Mouse (Mus musculus) liver, adult 2 months (tissue): ENCODE data around the gene Gm20388. TPM values are rescaled to one million over a fixed set of nuclear protein-coding genes. Genes with fewer than 3 reads are reported as not detected.

ENCODE experiments used
- DNase-seq: peaks from one replicate; pipeline ENCODE4 v3.0.0-alpha.2; 2011; ENCODE audit warnings: low read depth, low spot score; ENCODE audit errors: extremely low read depth
- H3K27ac ChIP-seq: fragments of 200-500 bp; replicated peaks from 2 replicates; pipeline ENCODE4 v1.5.1; 2012; ENCODE audit warnings: low read depth, mild to moderate bottlenecking, control low read depth, inconsistent platforms, low read length; ENCODE audit not compliant: insufficient read depth
- H3K27me3 ChIP-seq: fragments of 200-500 bp; 2 replicates; pipeline ENCODE4 v1.6.1; 2012; ENCODE audit warnings: mild to moderate bottlenecking, moderate library complexity, low read length, inconsistent platforms; ENCODE audit not compliant: control insufficient read depth, insufficient read depth
- H3K36me3 ChIP-seq: fragments of 200-500 bp; 2 replicates; pipeline ENCODE4 v1.6.1; 2012; ENCODE audit warnings: low read length, inconsistent platforms; ENCODE audit not compliant: control insufficient read depth, insufficient read depth
- H3K4me1 ChIP-seq: fragments of 200-500 bp; 2 replicates; pipeline ENCODE4 v1.6.1; 2011; ENCODE audit warnings: low read length; ENCODE audit not compliant: control insufficient read depth, insufficient read depth
- H3K4me3 ChIP-seq: fragments of 200-500 bp; 2 replicates; pipeline ENCODE4 v1.5.1; 2011; ENCODE audit warnings: low read depth, mild to moderate bottlenecking, control low read depth, low read length, moderate library complexity; ENCODE audit not compliant: insufficient read depth
- H3K79me2 ChIP-seq: fragments of 200-500 bp; 2 replicates; pipeline ENCODE4 v1.6.1; 2012; ENCODE audit warnings: inconsistent platforms, mild to moderate bottlenecking, low read length, moderate library complexity; ENCODE audit not compliant: control insufficient read depth, insufficient read depth
- H3K9ac ChIP-seq: fragments of 200-500 bp; 2 replicates; pipeline ENCODE4 v1.6.1; 2012; ENCODE audit warnings: low read depth, mild to moderate bottlenecking, control low read depth, inconsistent platforms, low read length
- CTCF ChIP-seq: fragments of 200-500 bp; IDR thresholded peaks from 2 replicates; pipeline ENCODE4 v1.5.1; 2011; ENCODE audit warnings: low read depth, low read length, control low read depth
- POLR2A ChIP-seq: fragments of 200-500 bp; IDR thresholded peaks from 2 replicates; pipeline ENCODE4 v1.6.1; 2011; ENCODE audit warnings: low read length, control low read depth; ENCODE audit not compliant: insufficient read depth; ENCODE audit errors: extremely low read depth
- WGBS: fragments of 180-500 bp; shearing (Covaris S2); methylation state at CpG from one replicate; pipeline ENCODE4 v1.1.7; 2018; 5-methylcytosine and 5-hydroxymethylcytosine counted together
- polyA plus RNA-seq: library from polyadenylated mRNA; depleted of rRNA; stranded (reverse); fragments of >200 nt; gene quantifications from 2 replicates; pipeline ENCODE4 v1.2.3, GENCODE M21; 2012
- total RNA-seq: library from RNA; depleted of rRNA; stranded (reverse); fragments of >200 nt; gene quantifications from 2 replicates; pipeline ENCODE4 v1.2.3, GENCODE M21; 2014

Gm20388 gene
- total and polyA plus RNA-seq, 2 experiments = 6.4 to 19.9 TPM

DNA sequence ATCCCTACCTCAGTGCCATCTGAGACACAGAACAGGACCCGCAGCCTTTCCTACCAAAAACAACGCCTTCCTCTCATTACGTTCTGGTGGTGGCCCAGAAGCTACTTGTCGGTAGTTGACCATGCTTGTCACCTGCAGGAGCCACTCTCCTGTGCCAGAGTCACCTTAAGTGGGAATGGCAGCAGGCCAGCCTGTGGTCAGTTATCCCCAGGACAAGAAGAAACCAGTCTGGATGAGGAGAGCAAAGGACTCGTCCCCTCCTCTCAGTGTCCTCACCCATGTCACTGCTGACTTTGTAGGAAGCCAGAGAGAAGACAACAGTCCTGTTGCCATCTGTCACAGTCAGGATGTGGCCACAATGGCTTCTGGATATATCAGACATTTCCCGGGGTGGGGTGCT, 2906.3 kb downstream of the Gm20388 start:
- H3K79me2 ChIP-seq = no peaks in the 10 kb centered on the region
- no peak overlapping the region for H3K4me3 ChIP-seq
- H3K4me1 ChIP-seq = no peaks in the 10 kb centered on the region
- TF ChIP-seq CTCF (no peak), POLR2A (no peak)
- H3K9ac ChIP-seq = no peak overlapping the region
- DNase-seq = no peak
- no peak overlapping the region for H3K27ac ChIP-seq
- H3K36me3 ChIP-seq = no peaks in the 10 kb centered on the region
- no peaks in the 10 kb centered on the region for H3K27me3 ChIP-seq
- WGBS = 93% methylated on average over 6 of the region's 6 CpGs

DNA sequence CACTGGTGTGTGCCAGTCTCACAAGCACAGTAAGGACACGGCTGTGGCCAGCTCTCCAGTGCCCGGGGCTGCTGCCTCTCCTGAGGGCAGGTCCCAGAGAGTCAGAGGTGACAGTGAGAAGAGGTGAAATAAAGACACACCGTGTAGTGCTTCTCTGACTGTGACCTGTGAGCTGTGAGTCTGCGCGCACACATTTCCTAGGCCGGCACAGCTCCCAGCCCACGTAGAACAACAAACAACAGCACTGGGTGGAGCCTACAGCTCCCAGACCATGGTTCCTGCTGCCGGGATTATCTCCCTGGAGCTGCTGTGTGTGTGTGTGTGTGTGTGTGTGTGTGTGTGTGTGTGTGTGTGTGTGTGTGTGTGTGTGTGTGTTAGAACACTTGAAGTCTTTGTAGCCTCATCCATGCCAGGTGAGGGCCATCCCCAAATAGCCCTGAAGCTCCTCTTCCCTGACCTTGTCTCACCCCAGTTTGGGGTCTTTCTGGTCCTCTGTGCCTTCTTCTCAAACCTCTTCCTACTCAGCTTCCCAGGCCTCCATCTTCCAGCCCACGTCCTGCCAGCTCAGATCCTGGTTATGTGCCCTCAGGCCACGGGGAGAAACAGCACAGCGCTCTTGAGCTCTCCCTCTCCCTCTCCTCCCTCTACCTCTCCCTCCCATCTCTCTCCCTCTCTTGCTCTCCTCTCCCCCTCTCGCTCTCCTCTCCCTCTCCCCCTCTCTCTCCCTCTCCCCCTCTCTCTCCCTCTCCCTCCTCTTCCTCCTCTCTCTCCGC, 2907.3 kb downstream of the Gm20388 start:
- Histone ChIP-seq H3K36me3 (no peaks in the 10 kb centered on the region), H3K27me3 (no peaks in the 10 kb centered on the region), H3K4me3 (no peak overlapping the region), H3K4me1 (no peaks in the 10 kb centered on the region), H3K79me2 (no peaks in the 10 kb centered on the region), H3K9ac (no peak overlapping the region), H3K27ac (no peak overlapping the region)
- DNase-seq = no peak
- TF ChIP-seq CTCF (no peak), POLR2A (no peak)
- WGBS = 59% methylated on average over 13 of the region's 13 CpGs

DNA sequence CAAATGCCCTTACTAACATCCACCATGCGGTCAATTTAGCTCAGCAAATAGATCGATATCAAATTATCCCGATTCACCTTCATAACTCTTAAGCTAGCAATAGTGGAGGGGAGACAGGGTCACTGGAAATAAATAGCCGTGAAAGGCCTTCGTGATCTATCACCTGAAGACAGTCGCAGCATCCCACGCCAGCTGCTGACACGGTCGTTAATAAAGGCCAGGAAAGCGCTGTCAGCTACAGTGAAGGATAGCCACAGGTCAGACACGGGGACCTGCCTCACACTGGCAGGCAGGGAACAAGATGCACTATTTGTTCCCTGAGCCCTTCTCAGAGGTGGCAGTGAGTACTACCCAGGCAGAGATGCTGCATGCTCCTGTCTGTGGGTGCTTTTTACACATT, 2909.1 kb downstream of the Gm20388 start:
- H3K27ac ChIP-seq = no peak overlapping the region
- H3K4me3 ChIP-seq = no peak overlapping the region
- H3K27me3 ChIP-seq = no peaks in the 10 kb centered on the region
- no peaks in the 10 kb centered on the region for H3K79me2 ChIP-seq
- H3K9ac ChIP-seq = no peak overlapping the region
- no peaks in the 10 kb centered on the region for H3K36me3 ChIP-seq
- WGBS = 78% methylated on average over 11 of the region's 11 CpGs
- no peak for TF ChIP-seq CTCF
- no peak for TF ChIP-seq POLR2A
- DNase-seq = no peak
- no peaks in the 10 kb centered on the region for H3K4me1 ChIP-seq

- H3K79me2 ChIP-seq = no peaks in the 10 kb centered on the region
- no peak overlapping the region for H3K27ac ChIP-seq
- H3K36me3 ChIP-seq = no peaks in the 10 kb centered on the region
- DNase-seq = no peak
- no peak overlapping the region for H3K9ac ChIP-seq
- 72% methylated on average over 5 of the region's 5 CpGs for WGBS
- H3K27me3 ChIP-seq = no peaks in the 10 kb centered on the region
- no peaks in the 10 kb centered on the region for H3K4me1 ChIP-seq
- H3K4me3 ChIP-seq = no peak overlapping the region
- no peak for TF ChIP-seq CTCF
- no peak for TF ChIP-seq POLR2A
Measured at GRCm38 (mm10) chr8:122824571-122824970, 2913.9 kb downstream of the Gm20388 start.

DNA sequence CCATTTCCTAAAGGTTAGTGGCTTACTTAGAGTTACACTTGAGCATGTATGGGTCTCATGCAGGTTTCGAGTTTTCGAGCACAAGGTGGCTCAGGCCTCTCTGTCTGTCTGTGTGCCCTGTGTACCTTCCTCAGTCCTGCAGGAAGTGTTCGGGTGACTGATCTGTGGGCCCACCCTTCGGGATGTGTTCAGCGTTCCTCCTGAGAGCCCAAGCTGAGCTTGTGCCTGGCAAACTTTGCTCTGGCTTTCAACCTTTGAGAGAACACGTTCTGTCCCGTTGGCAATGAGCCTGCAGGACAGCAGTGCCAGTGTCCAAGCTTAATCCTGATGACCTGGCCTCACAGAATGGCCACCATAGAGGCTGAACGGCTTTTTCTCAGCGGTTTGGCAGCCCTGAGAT, 2914.3 kb downstream of the Gm20388 start:
- peak; percentile 71 for DNase-seq
- H3K4me1 ChIP-seq = no peaks in the 10 kb centered on the region
- H3K27ac ChIP-seq = no peak overlapping the region
- H3K79me2 ChIP-seq = no peaks in the 10 kb centered on the region
- TF ChIP-seq CTCF = no peak
- TF ChIP-seq POLR2A = no peak
- WGBS = 58% methylated on average over 9 of the region's 9 CpGs
- no peaks in the 10 kb centered on the region for H3K27me3 ChIP-seq
- no peak overlapping the region for H3K4me3 ChIP-seq
- no peak overlapping the region for H3K9ac ChIP-seq
- no peaks in the 10 kb centered on the region for H3K36me3 ChIP-seq

DNA sequence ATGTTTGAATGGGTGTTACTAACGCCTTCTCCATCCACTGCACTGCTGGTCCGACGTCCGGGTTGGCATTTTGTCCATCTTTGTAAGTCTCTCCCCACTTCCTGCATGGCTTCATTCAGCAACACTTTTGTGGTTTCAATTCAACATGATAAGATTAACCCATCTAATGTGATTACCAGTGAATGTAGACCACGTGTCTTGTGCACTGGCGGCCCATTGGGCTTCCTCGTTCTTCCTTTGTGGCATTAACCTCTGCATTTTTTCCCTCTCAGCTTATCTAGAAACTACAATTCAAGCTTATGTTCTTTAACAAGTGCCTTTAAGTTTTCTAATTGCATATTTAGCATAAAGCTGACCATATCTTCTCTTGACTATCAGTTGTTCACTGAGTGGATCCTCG, 2914.8 kb downstream of the Gm20388 start:
- Histone ChIP-seq H3K79me2 (no peaks in the 10 kb centered on the region), H3K36me3 (no peaks in the 10 kb centered on the region), H3K27ac (no peak overlapping the region), H3K4me3 (no peak overlapping the region), H3K4me1 (no peaks in the 10 kb centered on the region), H3K27me3 (no peaks in the 10 kb centered on the region), H3K9ac (no peak overlapping the region)
- WGBS = 78% methylated on average over 8 of the region's 8 CpGs
- TF ChIP-seq POLR2A (no peak), CTCF (no peak)
- DNase-seq = no peak
